ENCODE assay signal across 8 mouse cellular contexts in the genomic region with DNA sequence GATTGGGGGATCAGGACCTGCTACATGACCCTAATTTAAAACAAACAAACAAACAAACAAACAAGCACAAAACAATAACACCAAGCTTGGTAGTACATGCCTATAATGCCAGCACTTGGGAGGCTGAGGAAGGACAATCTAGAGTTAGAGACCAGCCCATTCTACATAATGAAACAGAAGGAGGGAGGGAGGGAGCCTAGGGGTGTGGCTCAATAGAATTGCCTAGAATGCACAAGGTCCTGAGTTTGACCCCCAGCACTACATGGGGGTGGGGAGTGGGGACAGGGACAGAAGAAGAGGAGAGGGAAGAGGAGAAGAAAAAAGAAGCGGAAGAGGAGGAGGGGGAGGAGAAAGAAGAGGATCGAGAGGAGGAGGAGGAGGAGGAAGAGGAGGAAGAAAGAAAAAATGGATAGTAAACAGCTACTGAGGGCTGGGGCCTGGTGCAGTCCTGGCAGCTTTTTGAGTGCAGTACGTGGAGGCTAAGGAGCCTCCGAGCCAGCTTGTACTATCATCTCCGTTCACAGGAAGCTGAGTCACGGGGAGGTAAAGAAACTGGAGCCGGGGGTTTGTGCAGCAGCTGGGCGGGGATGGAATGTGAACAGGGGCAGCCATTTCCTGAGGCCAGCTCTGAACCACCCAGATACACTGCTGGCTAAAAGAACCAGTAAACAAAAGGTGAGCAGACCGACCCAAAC. TPM values are rescaled to one million over a fixed set of nuclear protein-coding genes. Genes with fewer than 3 reads are reported as not detected.
DNase-seq lines count a peak whose midpoint lies in the region; ATAC-seq and TF ChIP-seq lines count a peak whose summit lies in the region.

No protein-coding gene starts in this region.

- no peaks in the 10 kb centered on the region for H3K9me3 ChIP-seq in heart, embryonic 14.5 days (ENCODE audit: control insufficient read depth, low read length)

- no peak for TF ChIP-seq CTCF in testis, adult 2 months (IDR thresholded peaks at IDR 0.05; ENCODE audit: control insufficient read depth, insufficient read depth, insufficient replicate concordance, low read depth, low read length)

- no peaks in the 10 kb centered on the region for H3K27me3 ChIP-seq in testis, adult 2 months (ENCODE audit: control insufficient read depth, insufficient read depth, low read length)
- H3K27me3 ChIP-seq in heart, embryonic 14.5 days (ENCODE audit: control insufficient read depth, insufficient read depth, low read length), result no peaks in the 10 kb centered on the region

- ATAC-seq in heart, embryonic 14.5 days (ENCODE audit: insufficient number of reproducible peaks, insufficient read depth, low FRiP score, low read depth), result peak; percentile 78
- ATAC-seq in megakaryocyte, adult 5-6 weeks (ENCODE audit: poor library complexity, severe bottlenecking), result peak; percentile 62

- H3K27ac ChIP-seq in testis, adult 2 months (ENCODE audit: control insufficient read depth, insufficient read depth, low read depth, low read length), result peak overlapping the region; percentile 35; the same call in 1 of the 2 replicates
- peak overlapping the region; percentile 28 to 68 for H3K27ac ChIP-seq in heart, embryonic 14.5 days (replicated peaks in 1 of 2; ENCODE audit: control insufficient read depth in 1 of 2, insufficient read depth in 1 of 2, low read depth in 2 of 2, low read length in 2 of 2)

- H3K4me3 ChIP-seq in testis, adult 2 months (ENCODE audit: control insufficient read depth, low read depth, low read length), result no peak overlapping the region
- no peak overlapping the region for H3K4me3 ChIP-seq in heart, embryonic 14.5 days (ENCODE audit: control insufficient read depth in 1 of 2, insufficient read depth in 1 of 2, low read depth in 1 of 2, low read length in 2 of 2)

- H3K4me2 ChIP-seq in heart, embryonic 14.5 days (ENCODE audit: low read length), result peak overlapping the region; percentile 16; the same call in 1 of the 2 replicates

- H3K9ac ChIP-seq in heart, embryonic 14.5 days (ENCODE audit: low read length), result peak overlapping the region; percentile 6; the same call in 1 of the 2 replicates

- H3K36me3 ChIP-seq in testis, adult 2 months (ENCODE audit: control insufficient read depth, insufficient read depth, low read length), result no peaks in the 10 kb centered on the region
- H3K36me3 ChIP-seq in heart, embryonic 14.5 days (ENCODE audit: control insufficient read depth, insufficient read depth, low read length), result no peaks in the 10 kb centered on the region

- TF ChIP-seq POLR2A in testis, adult 2 months (IDR thresholded peaks at IDR 0.05; ENCODE audit: control insufficient read depth, low read depth, low read length), result no peak

- 21% methylated on average over 9 of the region's 9 CpGs for WGBS in heart, embryonic 14.5 days

- no peak for DNase-seq in testis, postnatal 14 days (ENCODE audit: low spot score)
- DNase-seq in embryo, embryonic 10.5 days (ENCODE audit: low spot score), result peak; percentile 78
- DNase-seq in kidney, postnatal 14 days, result peak; percentile 75
- peak; percentile 54 for DNase-seq in urinary bladder, postnatal 25 days (ENCODE audit: low spot score)
- no peak for DNase-seq in frontal cortex, postnatal 14 days (ENCODE audit: low spot score in 2 of 2)

- no peaks in the 10 kb centered on the region for H3K4me1 ChIP-seq in testis, adult 2 months (ENCODE audit: control insufficient read depth, insufficient read depth, low read length)
- 0 out of 4 replicates have a peak, but pooled peaks cover 3% of the 10 kb centered on the region in 2 experiments for H3K4me1 ChIP-seq in heart, embryonic 14.5 days (ENCODE audit: control insufficient read depth in 2 of 2, insufficient read depth in 2 of 2, low read length in 2 of 2)

RNA-seq across cellular contexts. Expression of a gene that starts 9.7 kb away (rescaled TPM):
- polyA plus RNA-seq in testis, adult 2 months (2012; rRNA removed), result 0.61 and 0.88 TPM in 2 replicates
- 0.54 and 0.63 TPM in 2 replicates for polyA plus RNA-seq in heart, embryonic 14.5 days (2014; fragmentation: Nextera tagmentation; extraction: Ambion mirVana)
- total RNA-seq in megakaryocyte, adult 5-6 weeks (2015), result 2.3 and 4.2 TPM in 2 replicates
- total RNA-seq in megakaryocyte, adult 5-6 weeks (2017), result 1.1 and 1.5 TPM in 2 replicates

RNA-seq across cellular contexts. Expression of a gene that starts 30.8 kb away (rescaled TPM):
- polyA plus RNA-seq in testis, adult 2 months (2012; rRNA removed), result 5.4 and 6.6 TPM in 2 replicates
- polyA plus RNA-seq in heart, embryonic 14.5 days (2014; fragmentation: Nextera tagmentation; extraction: Ambion mirVana), result 5.8 and 6.3 TPM in 2 replicates
- not detected in 2 replicates for total RNA-seq in megakaryocyte, adult 5-6 weeks (2015)
- not detected in 2 replicates for total RNA-seq in megakaryocyte, adult 5-6 weeks (2017)

RNA-seq across cellular contexts. Expression of a gene that starts 32.6 kb away (rescaled TPM):
- 2.8 and 3.1 TPM in 2 replicates for polyA plus RNA-seq in testis, adult 2 months (2012; rRNA removed)
- polyA plus RNA-seq in heart, embryonic 14.5 days (2014; fragmentation: Nextera tagmentation; extraction: Ambion mirVana), result 8.2 and 10.3 TPM in 2 replicates
- not detected in 2 replicates for total RNA-seq in megakaryocyte, adult 5-6 weeks (2015)
- 0.12 and 0.18 TPM in 2 replicates for total RNA-seq in megakaryocyte, adult 5-6 weeks (2017)

RNA-seq across cellular contexts. Expression of a gene that starts 37.0 kb away (rescaled TPM):
- polyA plus RNA-seq in testis, adult 2 months (2012; rRNA removed), result not detected in 2 replicates
- polyA plus RNA-seq in heart, embryonic 14.5 days (2014; fragmentation: Nextera tagmentation; extraction: Ambion mirVana), result not detected in 2 replicates
- not detected in 2 replicates for total RNA-seq in megakaryocyte, adult 5-6 weeks (2015)
- total RNA-seq in megakaryocyte, adult 5-6 weeks (2017), result not detected in 2 replicates

RNA-seq across cellular contexts. Expression of a gene that starts 53.4 kb away (rescaled TPM):
- 58.3 and 63.5 TPM in 2 replicates for polyA plus RNA-seq in testis, adult 2 months (2012; rRNA removed)
- polyA plus RNA-seq in heart, embryonic 14.5 days (2014; fragmentation: Nextera tagmentation; extraction: Ambion mirVana), result 2.7 and 3.2 TPM in 2 replicates
- not detected in 2 replicates for total RNA-seq in megakaryocyte, adult 5-6 weeks (2015)
- not detected in 2 replicates for total RNA-seq in megakaryocyte, adult 5-6 weeks (2017)

Comparison
In these comparisons a context has a peak if more than half of its experiments do, and no peak if none do; other contexts are left out.
1. DNase-seq: peak in embryo, embryonic 10.5 days (single experiment), kidney, postnatal 14 days (single experiment) and urinary bladder, postnatal 25 days (single experiment); none in testis, postnatal 14 days (single experiment) and frontal cortex, postnatal 14 days (0 of 2).